Mouse (Mus musculus) megakaryocyte, embryonic 14.5 days (primary cell): ENCODE data around the gene Cd40.

Experiments used
- FLI1 ChIP-seq: IDR thresholded peaks from 2 replicates; pipeline ENCODE4 v1.6.1; 2012; ENCODE audit warnings: low read length, inconsistent platforms, mixed read lengths
- GATA1 ChIP-seq: IDR thresholded peaks from 3 replicates; pipeline ENCODE4 v1.6.1; 2012; ENCODE audit warnings: mixed read lengths, low read length, inconsistent platforms, borderline replicate concordance

DNA sequence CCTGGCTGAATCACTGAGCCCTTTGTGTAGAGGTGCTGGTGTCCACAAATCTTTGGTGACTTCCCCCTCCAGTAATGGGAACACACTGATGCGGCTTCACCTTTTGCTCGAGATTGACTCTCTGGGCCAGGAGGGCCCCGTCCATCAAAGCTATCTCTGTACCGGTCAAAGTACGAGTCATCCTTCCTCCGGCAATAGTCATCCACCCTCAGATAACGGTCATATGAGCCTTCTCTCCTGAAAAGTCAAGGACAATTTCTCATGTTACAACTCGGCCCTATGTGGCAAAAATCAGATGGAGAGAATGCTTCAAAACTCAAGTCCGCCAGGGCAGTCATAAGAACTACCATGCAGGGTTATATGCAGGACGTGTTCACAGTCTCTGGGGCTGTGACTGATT is 45.1 kb upstream of the Cd40 start:
- TF ChIP-seq GATA1 (no peak), FLI1 (no peak)
